Mouse (Mus musculus) MEL (cell line): Measurements from ENCODE around the gene Fdx1. TPM values are rescaled to one million over a fixed set of nuclear protein-coding genes. Genes with fewer than 3 reads are reported as not detected.

ENCODE experiments used
- polyA plus RNA-seq, 2 experiments: library from polyadenylated mRNA; stranded (reverse) in 1 of 2; unstranded in 1 of 2; fragments of >175 nt in 1 of 2; fragments of >200 nt in 1 of 2; gene quantifications; 2 replicates each; pipeline versions ENCODE4 v1.2.1 to v1.2.4; 2012; ENCODE audit warnings: low replicate concordance in 2 of 2, low read depth in 1 of 2; ENCODE audit not compliant: insufficient read length in 2 of 2, insufficient read depth in 1 of 2, missing spikeins in 1 of 2
- total RNA-seq: library from RNA; depleted of rRNA; stranded (reverse); fragments of 300-350 nt; gene quantifications from 2 replicates; pipeline ENCODE4 v1.2.3, GENCODE M21; 2012; rRNA removed

Gene Fdx1
- total and polyA plus RNA-seq, 3 experiments, result 39.3 to 40.4 TPM; not detected in 1

Other genes with a start within 250 kb of the Fdx1 start
- not detected in 2 replicates for gene Arhgap20, start 198.2 kb downstream of the Fdx1 start, total RNA-seq
- gene Arhgap20, start 198.2 kb downstream of the Fdx1 start, polyA plus RNA-seq, result not detected
- 109 and 118 TPM in 2 replicates for gene Rdx, start 83.6 kb upstream of the Fdx1 start, total RNA-seq
- gene Rdx, start 83.6 kb upstream of the Fdx1 start, polyA plus RNA-seq, result 100 to 1,000 TPM; 103 to 152 TPM
- gene Zc3h12c, start 205.0 kb upstream of the Fdx1 start, total RNA-seq, result 1.3 and 1.7 TPM in 2 replicates
- gene Zc3h12c, start 205.0 kb upstream of the Fdx1 start, polyA plus RNA-seq, result 1 to 10 TPM in 1 of 2 experiments, not detected in 1; 1.3 TPM